Mouse (Mus musculus) intestine, embryonic 14.5 days (tissue): Measurements from ENCODE around the gene Tagln2. TPM values are rescaled to one million over a fixed set of nuclear protein-coding genes. Genes with fewer than 3 reads are reported as not detected.

Experiments used
- ATAC-seq: fragments of 200-750 bp; cut with Nextera tagmentation; replicated peaks from 2 replicates; pipeline ENCODE4 v1.8.0; 2017; ENCODE audit warnings: low read depth, moderate number of reproducible peaks, moderate TSS enrichment, moderate library complexity; ENCODE audit not compliant: low FRiP score, low TSS enrichment
- DNase-seq: peaks from one replicate; pipeline ENCODE4 v3.0.0-alpha.2; 2018; ENCODE audit warnings: low spot score
- H3K27ac ChIP-seq: fragments of 300-500 bp; sonication (generic); 2 replicates; pipeline ENCODE4 v1.5.1; 2014; ENCODE audit warnings: low read depth, mild to moderate bottlenecking, control low read depth
- H3K27me3 ChIP-seq: fragments of 300-500 bp; sonication (generic); replicated peaks from 2 replicates; pipeline ENCODE4 v1.6.1; 2014; ENCODE audit warnings: low read length, control low read depth; ENCODE audit not compliant: control insufficient read depth, insufficient read depth
- H3K36me3 ChIP-seq: fragments of 300-500 bp; sonication (generic); 2 replicates; pipeline ENCODE4 v1.6.1; 2014; ENCODE audit warnings: low read length, control low read depth; ENCODE audit not compliant: control insufficient read depth, insufficient read depth
- H3K4me1 ChIP-seq: fragments of 300-500 bp; sonication (generic); replicated peaks from 2 replicates; pipeline ENCODE4 v1.6.1; 2014; ENCODE audit warnings: low read length, control low read depth, mixed read lengths; ENCODE audit not compliant: control insufficient read depth, insufficient read depth
- H3K4me2 ChIP-seq: fragments of 300-500 bp; sonication (generic); 2 replicates; pipeline ENCODE4 v1.6.1; 2014; ENCODE audit warnings: low read length
- H3K4me3 ChIP-seq: fragments of 300-500 bp; sonication (generic); 2 replicates; pipeline ENCODE4 v1.5.1; 2014; ENCODE audit warnings: low read depth, low read length, control low read depth, mixed read lengths
- H3K9ac ChIP-seq: fragments of 300-500 bp; sonication (generic); 2 replicates; pipeline ENCODE4 v1.6.1; 2014; ENCODE audit warnings: mild to moderate bottlenecking, low read length
- H3K9me3 ChIP-seq: fragments of 300-500 bp; sonication (generic); 2 replicates; pipeline ENCODE4 v1.6.1; 2016; ENCODE audit warnings: low read length, control low read depth; ENCODE audit not compliant: control insufficient read depth
- WGBS: fragments of 180-500 bp; shearing (Covaris S2); extraction: QIAGEN DNeasy Blood & Tissue Kit; methylation state at CpG from one replicate; pipeline ENCODE4 v1.1.7; 2014; 5-methylcytosine and 5-hydroxymethylcytosine counted together
- polyA plus RNA-seq: library from polyadenylated mRNA; unstranded; fragments of >200 nt; fragmentation: Nextera tagmentation; extraction: Ambion mirVana; gene quantifications from 2 replicates; pipeline ENCODE4 v1.2.1, GENCODE M21; 2014

Gene Tagln2
- polyA plus RNA-seq, 1 experiment from 2014 or later, result 241 TPM

- Histone ChIP-seq H3K4me2 (peak overlapping the region; percentile 49), H3K36me3 (no peaks in the 10 kb centered on the region), H3K4me3 (peak overlapping the region; percentile 43; the same call in 1 of the 2 replicates), H3K9ac (no peak overlapping the region), H3K27ac (no peak overlapping the region), H3K9me3 (no peaks in the 10 kb centered on the region), H3K27me3 (no peaks in the 10 kb centered on the region), H3K4me1 (peaks cover 11% of the 10 kb centered on the region)
- no peak for DNase-seq
- 40% methylated on average over 7 of the region's 7 CpGs for WGBS
- ATAC-seq, result no peak
Measured at GRCm38 (mm10) chr1:172551009-172551408, 51.2 kb downstream of the Tagln2 start.

GRCm38 (mm10) chr1:172552623-172553022 lies 52.8 kb downstream of the Tagln2 start:
- H3K27me3 ChIP-seq, result no peaks in the 10 kb centered on the region
- H3K4me3 ChIP-seq, result no peak overlapping the region
- H3K4me1 ChIP-seq, result peaks cover 11% of the 10 kb centered on the region
- H3K27ac ChIP-seq, result no peak overlapping the region
- DNase-seq, result no peak
- H3K9ac ChIP-seq, result no peak overlapping the region
- ATAC-seq, result no peak
- no peaks in the 10 kb centered on the region for H3K36me3 ChIP-seq
- 56% methylated on average over 1 of the region's 1 CpGs for WGBS
- H3K9me3 ChIP-seq, result no peaks in the 10 kb centered on the region
- H3K4me2 ChIP-seq, result no peak overlapping the region

GRCm38 (mm10) chr1:172555638-172556037 lies 55.8 kb downstream of the Tagln2 start, which contains the start of gene Vsig8:
Gene Vsig8 (plus strand): TSS chr1:172555938.
- H3K4me1 ChIP-seq, result peaks cover 3% of the 10 kb centered on the region
- 0 out of 2 replicates have a peak, but pooled peaks have one; percentile 35 for ATAC-seq
- H3K27ac ChIP-seq, result no peak within 1 kb of the TSS
- H3K9me3 ChIP-seq, result no peaks in the 10 kb centered on the region
- no peak within 1 kb of the TSS for H3K9ac ChIP-seq
- no peaks in the 10 kb centered on the region for H3K36me3 ChIP-seq
- H3K27me3 ChIP-seq, result peaks cover 8% of the 10 kb centered on the region
- no peak within 1 kb of the TSS for H3K4me3 ChIP-seq
- 71% methylated on average over 11 of the region's 11 CpGs for WGBS
- no peak for DNase-seq
- H3K4me2 ChIP-seq, result no peak within 1 kb of the TSS

Other genes with a start within 250 kb of the Tagln2 start
- gene Atp1a4, start 241.6 kb upstream of the Tagln2 start, polyA plus RNA-seq, result not detected in 2 replicates
- 47.6 and 48.5 TPM in 2 replicates for gene Igsf8, start 238.4 kb upstream of the Tagln2 start, polyA plus RNA-seq
- 1.6 and 1.7 TPM in 2 replicates for gene Atp1a2, start 202.0 kb upstream of the Tagln2 start, polyA plus RNA-seq
- 0.04 TPM in 1 of 2 replicates, not detected in the other for gene Kcnj9, start 170.7 kb upstream of the Tagln2 start, polyA plus RNA-seq
- 0.07 and 0.09 TPM in 2 replicates for gene Kcnj10, start 158.8 kb upstream of the Tagln2 start, polyA plus RNA-seq
- 8.7 TPM in 2 replicates for gene Pigm, start 123.5 kb upstream of the Tagln2 start, polyA plus RNA-seq
- gene Slamf9, start 24.7 kb upstream of the Tagln2 start, polyA plus RNA-seq, result 1.8 and 2.0 TPM in 2 replicates
- 40.9 and 44.3 TPM in 2 replicates for gene Igsf9, start 18.3 kb upstream of the Tagln2 start, polyA plus RNA-seq
- gene Cfap45, start 20.8 kb downstream of the Tagln2 start, polyA plus RNA-seq, result 1.1 and 1.9 TPM in 2 replicates
- gene Vsig8, start 55.9 kb downstream of the Tagln2 start, polyA plus RNA-seq, result 0.27 and 0.35 TPM in 2 replicates
- 0.24 and 0.28 TPM in 2 replicates for gene Slamf8, start 90.5 kb downstream of the Tagln2 start, polyA plus RNA-seq
- gene Fcrl6, start 102.5 kb downstream of the Tagln2 start, polyA plus RNA-seq, result not detected in 2 replicates
- gene Dusp23, start 132.9 kb downstream of the Tagln2 start, polyA plus RNA-seq, result 9.7 and 11.8 TPM in 2 replicates
- gene Crp, start 198.0 kb downstream of the Tagln2 start, polyA plus RNA-seq, result 1.9 and 2.5 TPM in 2 replicates